Mouse (Mus musculus) cerebellum, adult 2 months (tissue): ENCODE measurements around the gene Nrxn1. TPM values are rescaled to one million over a fixed set of nuclear protein-coding genes. Genes with fewer than 3 reads are reported as not detected.

Experiments used
- DNase-seq, 2 experiments: peaks; one replicate each; pipeline ENCODE4 v3.0.0; 2021
- H3K27ac ChIP-seq: fragments of 200-500 bp; 2 replicates; pipeline ENCODE4 v1.5.1; 2012; ENCODE audit warnings: low read length, control low read depth, inconsistent platforms; ENCODE audit not compliant: insufficient read depth
- H3K27me3 ChIP-seq: fragments of 200-500 bp; 2 replicates; pipeline ENCODE4 v1.6.1; 2012; ENCODE audit warnings: inconsistent platforms, mild to moderate bottlenecking, low read length, moderate library complexity; ENCODE audit not compliant: control insufficient read depth, insufficient read depth
- H3K4me1 ChIP-seq: fragments of 200-500 bp; 2 replicates; pipeline ENCODE4 v1.6.1; 2011; ENCODE audit warnings: low read length; ENCODE audit not compliant: control insufficient read depth, insufficient read depth
- H3K4me3 ChIP-seq: fragments of 200-500 bp; replicated peaks from 2 replicates; pipeline ENCODE3; 2011; ENCODE audit warnings: mild to moderate bottlenecking, low read depth, low read length, control low read depth; ENCODE audit not compliant: insufficient read depth
- CTCF ChIP-seq: fragments of 200-500 bp; IDR thresholded peaks from 2 replicates; pipeline ENCODE4 v1.5.1; 2011; ENCODE audit warnings: low read depth, mild to moderate bottlenecking, control low read depth, low read length, moderate library complexity, borderline replicate concordance; ENCODE audit not compliant: insufficient read depth
- POLR2A ChIP-seq: fragments of 200-500 bp; IDR thresholded peaks from 2 replicates; pipeline ENCODE4 v1.6.1; 2011; ENCODE audit warnings: low read length, control low read depth, borderline replicate concordance; ENCODE audit not compliant: insufficient read depth
- WGBS: fragments of 180-500 bp; shearing (Covaris S2); methylation state at CpG from one replicate; pipeline ENCODE4 v1.1.7; 2018; 5-methylcytosine and 5-hydroxymethylcytosine counted together
- polyA plus RNA-seq: library from polyadenylated mRNA; depleted of rRNA; stranded (reverse); fragments of >200 nt; gene quantifications from 2 replicates; pipeline ENCODE4 v1.2.3, GENCODE M21; 2012

The Nrxn1 gene
- polyA plus RNA-seq, 1 experiment: 143 TPM

DNA sequence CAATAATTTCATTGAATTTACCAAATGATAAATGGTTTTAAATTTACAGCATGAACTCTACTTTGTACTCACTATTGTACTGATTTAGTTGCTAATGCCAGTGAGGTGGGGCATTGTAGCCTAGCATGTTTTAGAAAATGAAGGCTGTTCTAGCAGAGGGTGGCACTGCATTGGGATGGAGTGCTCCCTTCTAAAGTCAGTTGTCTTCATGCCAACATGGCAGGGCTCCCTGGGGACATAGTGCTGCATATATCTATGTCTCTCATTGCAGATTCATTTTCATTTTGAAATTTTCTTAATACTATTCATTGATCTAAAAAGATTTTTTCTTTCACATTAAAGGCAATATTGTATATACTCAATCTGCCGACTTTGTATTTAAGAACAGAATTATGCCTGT lies 700.1 kb downstream of the Nrxn1 start:
- no peak for TF ChIP-seq CTCF
- Histone ChIP-seq H3K4me1 (peaks cover 16% of the 10 kb centered on the region), H3K27me3 (no peaks in the 10 kb centered on the region), H3K4me3 (no peak overlapping the region), H3K27ac (no peak overlapping the region)
- peak in 1 of 2 experiments; percentile 33 for DNase-seq
- WGBS: 97% methylated on average over 1 of the region's 1 CpGs

GRCm38 (mm10) chr17:90390316-90391212 lies 702.3 kb downstream of the Nrxn1 start:
- TF ChIP-seq POLR2A: no peak
- no peak for TF ChIP-seq CTCF
- H3K4me3 ChIP-seq: no peak overlapping the region
- WGBS: 58% methylated on average over 7 of the region's 7 CpGs

GRCm38 (mm10) chr17:90384856-90385255 lies 708.0 kb downstream of the Nrxn1 start:
- TF ChIP-seq POLR2A (no peak), CTCF (no peak)
- H3K4me3 ChIP-seq: no peak overlapping the region
- DNase-seq: peak in 1 of 2 experiments; percentile 33
- H3K27me3 ChIP-seq: no peaks in the 10 kb centered on the region
- H3K27ac ChIP-seq: no peak overlapping the region
- peaks cover 3% of the 10 kb centered on the region; the same call in 1 of the 2 replicates for H3K4me1 ChIP-seq
- 46% methylated on average over 2 of the region's 2 CpGs for WGBS

More at GRCm38 (mm10) chr17:90390316-90391212, 702.3 kb downstream of the Nrxn1 start:
- H3K27me3 ChIP-seq: no peaks in the 10 kb centered on the region
- DNase-seq: peak; percentile 46 to 60
- peak overlapping the region; percentile 72 for H3K27ac ChIP-seq
- peaks cover 16% of the 10 kb centered on the region for H3K4me1 ChIP-seq

DNA sequence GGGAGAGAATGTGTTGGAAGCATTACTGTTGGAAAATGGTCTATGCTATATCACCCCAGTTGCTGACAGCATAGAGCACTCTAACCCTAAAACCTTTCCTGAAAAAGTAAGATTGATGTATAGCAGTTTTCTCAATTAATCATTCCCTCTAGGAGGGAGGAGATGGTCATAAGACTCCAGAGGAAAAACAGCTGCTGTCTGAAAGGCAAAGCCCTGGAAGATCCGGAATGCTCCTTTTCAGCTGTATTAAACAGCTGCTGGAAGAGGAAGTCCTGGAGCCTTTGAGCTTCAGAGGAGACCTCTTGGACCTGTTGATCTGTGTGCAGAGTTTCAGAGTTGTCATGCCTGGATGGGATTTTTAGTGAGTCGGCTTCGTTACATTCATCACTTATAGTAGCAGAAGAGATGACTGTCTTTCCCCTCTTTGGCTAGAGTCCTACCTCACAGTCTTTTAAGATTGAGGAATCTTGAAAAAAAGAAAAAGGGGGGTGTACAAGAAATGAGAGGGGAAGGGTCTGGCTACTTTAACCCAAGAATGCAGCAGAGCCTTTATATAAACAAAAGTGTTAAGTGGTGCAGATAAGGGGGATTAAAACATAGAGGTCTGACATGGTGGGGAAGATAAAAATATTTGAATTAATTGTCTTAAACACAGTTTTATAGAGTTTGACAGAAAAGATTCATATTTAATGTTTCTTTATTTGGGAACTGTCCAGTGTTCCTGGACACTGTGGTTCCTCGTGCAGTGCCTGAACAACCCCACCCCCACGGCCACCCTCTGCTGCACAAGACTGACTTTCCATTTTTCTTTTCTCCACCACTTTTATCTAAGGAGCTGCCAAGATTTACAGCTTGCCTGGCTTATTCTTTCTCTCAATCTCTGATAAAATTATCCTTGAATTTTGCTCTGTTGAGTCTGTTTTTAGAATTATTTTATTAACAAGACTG lies 710.1 kb downstream of the Nrxn1 start:
- WGBS: 55% methylated on average over 5 of the region's 5 CpGs

DNA sequence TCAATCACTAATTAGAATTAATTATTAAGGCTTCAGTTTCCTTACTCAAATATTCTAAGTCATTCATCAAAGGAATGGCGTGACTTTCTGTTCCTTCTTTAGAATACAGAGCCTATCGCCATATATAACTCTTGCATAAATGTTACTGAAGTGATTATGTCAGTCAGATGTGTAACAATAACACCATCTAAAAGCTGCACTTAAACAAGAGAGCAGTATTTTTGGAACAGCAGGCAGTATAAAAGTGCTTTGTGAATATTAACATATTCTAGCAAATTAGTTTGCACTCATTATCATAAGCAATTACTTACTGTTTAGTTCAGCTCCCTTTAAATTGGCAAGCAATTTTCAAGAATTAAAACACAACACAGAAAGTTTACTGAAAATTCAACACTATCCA lies 716.3 kb downstream of the Nrxn1 start:
- no peak for DNase-seq
- TF ChIP-seq POLR2A (no peak), CTCF (no peak)
- Histone ChIP-seq H3K27me3 (no peaks in the 10 kb centered on the region), H3K4me3 (no peak overlapping the region), H3K27ac (no peak overlapping the region), H3K4me1 (no peaks in the 10 kb centered on the region)
- 87% methylated on average over 2 of the region's 2 CpGs for WGBS

More for the DNA sequence above, 710.1 kb downstream of the Nrxn1 start:
- Histone ChIP-seq H3K27me3 (no peaks in the 10 kb centered on the region), H3K27ac (no peak overlapping the region), H3K4me3 (no peak overlapping the region), H3K4me1 (peaks cover 3% of the 10 kb centered on the region; the same call in 1 of the 2 replicates)
- TF ChIP-seq CTCF (no peak), POLR2A (no peak)
- no peak for DNase-seq

DNA sequence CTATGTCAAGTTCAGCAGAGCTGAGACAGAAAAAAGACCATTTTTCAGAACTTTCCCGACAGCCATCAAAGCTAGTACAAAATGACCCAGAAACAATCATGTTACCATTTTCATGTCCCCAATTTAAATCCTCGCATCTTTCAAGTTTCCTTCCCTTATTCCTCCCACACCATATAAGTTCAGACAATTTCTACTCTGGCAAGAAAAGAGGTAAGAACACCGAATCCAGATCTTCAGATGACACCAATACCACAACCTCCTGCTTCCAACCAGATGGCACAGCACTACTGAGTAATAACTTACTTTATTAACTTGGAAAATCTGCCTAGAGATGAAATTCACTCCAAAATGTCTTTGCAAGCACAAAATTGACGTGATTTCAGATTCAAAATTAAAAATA lies 730.7 kb downstream of the Nrxn1 start:
- WGBS: 53% methylated on average over 4 of the region's 4 CpGs
- H3K4me1 ChIP-seq: no peaks in the 10 kb centered on the region
- DNase-seq: no peak
- no peak for TF ChIP-seq CTCF
- no peak for TF ChIP-seq POLR2A
- H3K27ac ChIP-seq: no peak overlapping the region
- no peak overlapping the region for H3K4me3 ChIP-seq
- H3K27me3 ChIP-seq: no peaks in the 10 kb centered on the region

DNA sequence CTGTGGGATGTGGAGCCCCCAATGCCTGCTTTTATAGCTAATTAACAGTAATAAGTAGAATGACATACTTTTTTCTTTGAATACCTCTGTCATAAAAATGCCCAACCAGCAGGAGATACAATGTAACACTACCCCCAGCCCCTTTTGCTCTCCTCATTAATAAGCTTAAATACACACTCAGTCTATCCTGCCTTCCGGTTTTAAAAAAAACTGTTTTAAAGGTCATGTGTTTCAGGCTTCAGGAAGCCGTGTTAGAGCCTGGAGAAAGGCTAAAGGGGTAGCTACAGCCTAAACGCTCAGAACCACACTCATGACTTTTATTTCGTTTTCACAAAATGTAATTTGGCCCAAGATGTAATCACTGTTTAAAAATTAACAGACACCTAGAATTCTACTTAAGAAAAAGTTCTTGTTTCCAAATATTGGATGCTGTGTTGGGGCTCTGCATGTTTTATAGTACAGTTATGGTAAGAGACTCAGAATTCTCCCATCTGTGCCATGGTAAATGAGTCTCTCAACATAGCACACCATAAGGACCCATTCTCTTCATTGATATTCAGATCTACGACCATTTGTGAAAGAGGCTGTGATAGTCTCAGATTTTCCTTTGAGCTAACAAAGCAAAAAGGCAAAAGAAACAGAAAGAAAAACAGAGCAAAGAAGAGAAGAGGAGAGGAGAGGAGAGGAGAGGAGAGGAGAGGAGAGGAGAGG lies 743.3 kb downstream of the Nrxn1 start:
- no peaks in the 10 kb centered on the region for H3K27me3 ChIP-seq
- no peak for DNase-seq
- TF ChIP-seq CTCF: no peak
- no peak for TF ChIP-seq POLR2A
- peaks cover 6% of the 10 kb centered on the region; the same call in 1 of the 2 replicates for H3K4me1 ChIP-seq
- 82% methylated on average over 5 of the region's 5 CpGs for WGBS
- no peak overlapping the region for H3K4me3 ChIP-seq
- no peak overlapping the region for H3K27ac ChIP-seq
